In genomic region chr12:119195145-119195544, GRCm38 (mm10) we compare ENCODE assay signal across 22 mouse cellular contexts. TPM values are rescaled to one million over a fixed set of nuclear protein-coding genes. Genes with fewer than 3 reads are reported as not detected.
"Had no signal": no experiment of that assay in that cellular context is flagged by ENCODE, and none has a peak within 500 bp of the region (broad histone marks: within the 10 kb centered on the region; RNA-seq: fewer than 3 reads in every experiment).

No protein-coding gene starts in this region.

- DNase-seq: heart, postnatal 10 days; heart, postnatal 14 days; heart, postnatal 36 days; heart, postnatal 4 days; kidney, adult 11 months; kidney, adult 18-20 months; kidney, adult 2 months; kidney, adult 8-10 months; kidney, adult 9 months; kidney, postnatal 10 days; kidney, postnatal 14 days; kidney, postnatal 25 days; kidney, postnatal 4 days; layer of hippocampus, adult 9-11 months; layer of hippocampus, postnatal 36 days had no signal

- ATAC-seq: hindbrain, embryonic 16.5 days; hindbrain, postnatal 0 days; inflammation-experienced regulatory T-cells, adult 6 months; intestine, embryonic 15.5 days; intestine, embryonic 16.5 days; intestine, postnatal 0 days had no signal

RNA-seq across cellular contexts. Expression of gene Itgb8, which starts 43.5 kb away (rescaled TPM):
- total RNA-seq: hematopoietic stem cell, adult 5-6 weeks had no signal
